Mouse (Mus musculus): Measurements from ENCODE around the gene Tmod4. TPM values are rescaled to one million over a fixed set of nuclear protein-coding genes. Genes with fewer than 3 reads are reported as not detected.
A peak's percentile ranks its signal among the peaks of the same experiment; 100 is the strongest.

Tmod4 gene
- polyA plus RNA-seq, 1 experiment from 2014 or later: 1.6 TPM

GRCm38 (mm10) chr3:95139586-95140288, 15.5 kb downstream of the Tmod4 start:
- peaks cover 7% of the 10 kb centered on the region; the same call in 1 of the 2 replicates for H3K4me1 ChIP-seq
- no peaks in the 10 kb centered on the region for H3K9me3 ChIP-seq
- H3K4me2 ChIP-seq: peak overlapping the region; percentile 11; the same call in 1 of the 2 replicates
- H3K27ac ChIP-seq: no peak overlapping the region
- peaks cover 9% of the 10 kb centered on the region for H3K36me3 ChIP-seq
- WGBS: 69% methylated on average over 25 of the region's 25 CpGs
- no peaks in the 10 kb centered on the region for H3K27me3 ChIP-seq (replicated peaks)
- no peak overlapping the region for H3K4me3 ChIP-seq (replicated peaks)
- ATAC-seq (ENCODE audit: insufficient read depth, low FRiP score, low read depth): no peak
- no peak overlapping the region for H3K9ac ChIP-seq

- Histone ChIP-seq H3K36me3 (peaks cover 9% of the 10 kb centered on the region), H3K27ac (no peak overlapping the region), H3K9ac (no peak overlapping the region), H3K4me2 (peak overlapping the region; percentile 11; the same call in 1 of the 2 replicates), H3K27me3 (replicated peaks) (no peaks in the 10 kb centered on the region), H3K9me3 (no peaks in the 10 kb centered on the region), H3K4me3 (replicated peaks) (no peak overlapping the region), H3K4me1 (peaks cover 3% of the 10 kb centered on the region; the same call in 1 of the 2 replicates)
- no peak for ATAC-seq (ENCODE audit: insufficient read depth, low FRiP score, low read depth)
- WGBS: 62% methylated on average over 18 of the region's 18 CpGs
Measured at GRCm38 (mm10) chr3:95140289-95140595, 16.0 kb downstream of the Tmod4 start.

GRCm38 (mm10) chr3:95140795-95141194, 16.5 kb downstream of the Tmod4 start:
- WGBS: 93% methylated on average over 6 of the region's 6 CpGs
- H3K4me3 ChIP-seq (replicated peaks): no peak overlapping the region
- H3K4me2 ChIP-seq: no peak overlapping the region

GRCm38 (mm10) chr3:95141474-95141873, 17.2 kb downstream of the Tmod4 start:
- H3K4me1 ChIP-seq: no peaks in the 10 kb centered on the region
- no peak overlapping the region for H3K9ac ChIP-seq
- peak overlapping the region; percentile 21; the same call in 1 of the 2 replicates for H3K27ac ChIP-seq
- H3K27me3 ChIP-seq (replicated peaks): no peaks in the 10 kb centered on the region
- H3K4me3 ChIP-seq (replicated peaks): peak overlapping the region; percentile 15; the same call in 1 of the 2 replicates
- 83% methylated on average over 9 of the region's 9 CpGs for WGBS
- H3K9me3 ChIP-seq: no peaks in the 10 kb centered on the region
- peaks cover 9% of the 10 kb centered on the region for H3K36me3 ChIP-seq
- H3K4me2 ChIP-seq: no peak overlapping the region
- ATAC-seq (ENCODE audit: insufficient read depth, low FRiP score, low read depth): no peak

More at GRCm38 (mm10) chr3:95140795-95141194, 16.5 kb downstream of the Tmod4 start:
- ATAC-seq (ENCODE audit: insufficient read depth, low FRiP score, low read depth): no peak
- Histone ChIP-seq H3K9ac (no peak overlapping the region), H3K9me3 (no peaks in the 10 kb centered on the region), H3K36me3 (peaks cover 9% of the 10 kb centered on the region), H3K27ac (no peak overlapping the region), H3K27me3 (replicated peaks) (no peaks in the 10 kb centered on the region), H3K4me1 (no peaks in the 10 kb centered on the region)

GRCm38 (mm10) chr3:95141952-95142616, 17.8 kb downstream of the Tmod4 start, which contains the start of gene Tnfaip8l2:
TSS of gene Tnfaip8l2 (minus strand) at chr3:95142360.
- WGBS: 83% methylated on average over 10 of the region's 10 CpGs
- ATAC-seq (ENCODE audit: insufficient read depth, low FRiP score, low read depth): 0 out of 2 replicates have a peak, but pooled peaks have one; percentile 32
- Histone ChIP-seq H3K4me3 (replicated peaks) (peak within 1 kb of the TSS; percentile 15; the same call in 1 of the 2 replicates), H3K4me1 (no peaks in the 10 kb centered on the region), H3K9ac (no peak within 1 kb of the TSS), H3K36me3 (peaks cover 9% of the 10 kb centered on the region), H3K4me2 (no peak within 1 kb of the TSS), H3K27ac (peak within 1 kb of the TSS; percentile 21; the same call in 1 of the 2 replicates), H3K27me3 (replicated peaks) (no peaks in the 10 kb centered on the region), H3K9me3 (no peaks in the 10 kb centered on the region)

GRCm38 (mm10) chr3:95142617-95143011, 18.3 kb downstream of the Tmod4 start:
- Histone ChIP-seq H3K36me3 (peaks cover 9% of the 10 kb centered on the region), H3K27ac (no peak overlapping the region), H3K4me1 (no peaks in the 10 kb centered on the region), H3K27me3 (replicated peaks) (no peaks in the 10 kb centered on the region), H3K9me3 (no peaks in the 10 kb centered on the region), H3K4me2 (no peak overlapping the region), H3K9ac (no peak overlapping the region), H3K4me3 (replicated peaks) (no peak overlapping the region)
- WGBS: 10% methylated on average over 5 of the region's 5 CpGs
- ATAC-seq (ENCODE audit: insufficient read depth, low FRiP score, low read depth): peak; percentile 71; the same call in 1 of the 2 replicates

GRCm38 (mm10) chr3:95147924-95148323, 23.6 kb downstream of the Tmod4 start:
- H3K4me1 ChIP-seq: no peaks in the 10 kb centered on the region
- H3K9me3 ChIP-seq: no peaks in the 10 kb centered on the region
- H3K4me3 ChIP-seq (replicated peaks): no peak overlapping the region
- no peak for ATAC-seq (ENCODE audit: insufficient read depth, low FRiP score, low read depth)
- H3K36me3 ChIP-seq: no peaks in the 10 kb centered on the region
- H3K27ac ChIP-seq: no peak overlapping the region
- H3K4me2 ChIP-seq: no peak overlapping the region
- H3K9ac ChIP-seq: no peak overlapping the region
- 65% methylated on average over 3 of the region's 3 CpGs for WGBS
- H3K27me3 ChIP-seq (replicated peaks): no peaks in the 10 kb centered on the region

- no peaks in the 10 kb centered on the region for H3K36me3 ChIP-seq
- no peaks in the 10 kb centered on the region for H3K9me3 ChIP-seq
- 53% methylated on average over 4 of the region's 4 CpGs for WGBS
- H3K4me3 ChIP-seq (replicated peaks): no peak overlapping the region
- H3K4me1 ChIP-seq: no peaks in the 10 kb centered on the region
- H3K27ac ChIP-seq: no peak overlapping the region
- ATAC-seq (ENCODE audit: insufficient read depth, low FRiP score, low read depth): no peak
- H3K27me3 ChIP-seq (replicated peaks): no peaks in the 10 kb centered on the region
- no peak overlapping the region for H3K9ac ChIP-seq
- no peak overlapping the region for H3K4me2 ChIP-seq
Measured at GRCm38 (mm10) chr3:95153874-95154273, 29.6 kb downstream of the Tmod4 start.

GRCm38 (mm10) chr3:95159511-95159986, 35.3 kb downstream of the Tmod4 start:
- no peak overlapping the region for H3K9ac ChIP-seq
- H3K36me3 ChIP-seq: no peaks in the 10 kb centered on the region
- peak overlapping the region; percentile 79 for H3K4me3 ChIP-seq (replicated peaks)
- peak overlapping the region; percentile 85 for H3K4me2 ChIP-seq
- H3K27me3 ChIP-seq (replicated peaks): no peaks in the 10 kb centered on the region
- no peak for ATAC-seq (ENCODE audit: insufficient read depth, low FRiP score, low read depth)
- no peak overlapping the region for H3K27ac ChIP-seq
- WGBS: 20% methylated on average over 8 of the region's 8 CpGs
- peaks cover 32% of the 10 kb centered on the region for H3K4me1 ChIP-seq
- no peaks in the 10 kb centered on the region for H3K9me3 ChIP-seq

- Histone ChIP-seq H3K36me3 (no peaks in the 10 kb centered on the region), H3K9ac (peak within 1 kb of the TSS; percentile 73), H3K9me3 (no peaks in the 10 kb centered on the region), H3K4me2 (peak within 1 kb of the TSS; percentile 85), H3K27me3 (replicated peaks) (no peaks in the 10 kb centered on the region), H3K4me3 (replicated peaks) (peak within 1 kb of the TSS; percentile 79), H3K27ac (0 out of 2 replicates have a peak within 1 kb of the TSS, but pooled peaks have one; percentile 40), H3K4me1 (peaks cover 32% of the 10 kb centered on the region)
- under 1% methylated on average over 65 of the region's 66 CpGs for WGBS
- ATAC-seq (ENCODE audit: insufficient read depth, low FRiP score, low read depth): peak; percentile 95
Measured at GRCm38 (mm10) chr3:95159987-95160963, 36.0 kb downstream of the Tmod4 start, which contains the start of gene Sema6c. TSS of gene Sema6c (plus strand) at chr3:95160457.

- ATAC-seq (ENCODE audit: insufficient read depth, low FRiP score, low read depth): peak; percentile 9; the same call in 1 of the 2 replicates
- Histone ChIP-seq H3K36me3 (0 out of 2 replicates have a peak, but pooled peaks cover 3% of the 10 kb centered on the region), H3K4me3 (replicated peaks) (peak overlapping the region; percentile 79), H3K4me1 (peaks cover 32% of the 10 kb centered on the region), H3K4me2 (peak overlapping the region; percentile 85), H3K27ac (peak overlapping the region; percentile 49; the same call in 1 of the 2 replicates), H3K9ac (peak overlapping the region; percentile 73), H3K27me3 (replicated peaks) (no peaks in the 10 kb centered on the region), H3K9me3 (no peaks in the 10 kb centered on the region)
- WGBS: 2% methylated on average over 30 of the region's 30 CpGs
Measured at GRCm38 (mm10) chr3:95161041-95161551, 36.8 kb downstream of the Tmod4 start.
